Mouse (Mus musculus) layer of hippocampus, postnatal 10 days (tissue): Measurements from ENCODE around the gene Zic4. TPM values are rescaled to one million over a fixed set of nuclear protein-coding genes. Genes with fewer than 3 reads are reported as not detected.
A peak's percentile ranks its signal among the peaks of the same experiment; 100 is the strongest.

Source experiments
- DNase-seq, 2 experiments: peaks; one replicate each; pipeline ENCODE4 v3.0.0; 2021; ENCODE audit warnings: low spot score in 2 of 2
- total RNA-seq, 2 experiments: library from RNA; stranded (reverse); gene quantifications; 2 replicates each; pipeline ENCODE4 v1.2.3; 2021

Zic4 gene
- total RNA-seq, 2 experiments from 2014 or later: 7.1 to 7.5 TPM

GRCm38 (mm10) chr9:91379300-91379635 is 17.1 kb downstream of the Zic4 start:
- DNase-seq: no peak

- no peak for DNase-seq
Measured at GRCm38 (mm10) chr9:91379781-91380457, 17.7 kb downstream of the Zic4 start.

GRCm38 (mm10) chr9:91380458-91380914 is 18.3 kb downstream of the Zic4 start:
- DNase-seq: peak in 1 of 2 experiments; percentile 38

GRCm38 (mm10) chr9:91381284-91382110 is 19.3 kb downstream of the Zic4 start:
- DNase-seq: peak; percentile 51 to 63

- DNase-seq: no peak
Measured at GRCm38 (mm10) chr9:91382111-91382379, 19.8 kb downstream of the Zic4 start.

- DNase-seq: peak in 1 of 2 experiments; percentile 18
Measured at GRCm38 (mm10) chr9:91382471-91383255, 20.4 kb downstream of the Zic4 start.

GRCm38 (mm10) chr9:91383441-91384135 is 21.4 kb downstream of the Zic4 start:
- peak in 1 of 2 experiments; percentile 15 for DNase-seq

- peak in 1 of 2 experiments; percentile 15 for DNase-seq
Measured at GRCm38 (mm10) chr9:91384136-91384500, 21.9 kb downstream of the Zic4 start.

- DNase-seq: no peak
Measured at GRCm38 (mm10) chr9:91384693-91385560, 22.7 kb downstream of the Zic4 start.

GRCm38 (mm10) chr9:91385561-91386430 is 23.6 kb downstream of the Zic4 start:
- DNase-seq: no peak

- no peak for DNase-seq
Measured at GRCm38 (mm10) chr9:91386502-91386890, 24.3 kb downstream of the Zic4 start.

- DNase-seq: no peak
Measured at GRCm38 (mm10) chr9:91386891-91387739, 24.9 kb downstream of the Zic4 start.

GRCm38 (mm10) chr9:91387740-91388080 is 25.5 kb downstream of the Zic4 start:
- DNase-seq: no peak

- DNase-seq: no peak
Measured at GRCm38 (mm10) chr9:91388173-91388572, 26.0 kb downstream of the Zic4 start.

- no peak for DNase-seq
Measured at GRCm38 (mm10) chr9:91393376-91394068, 31.3 kb downstream of the Zic4 start.

- DNase-seq: no peak
Measured at GRCm38 (mm10) chr9:91394211-91394646, 32.0 kb downstream of the Zic4 start.

GRCm38 (mm10) chr9:91395066-91395772 is 33.0 kb downstream of the Zic4 start:
- DNase-seq: no peak
